ENCODE assay signal across 8 mouse cellular contexts in genomic region chr14:50784391-50785250, GRCm38 (mm10). TPM values are rescaled to one million over a fixed set of nuclear protein-coding genes. Genes with fewer than 3 reads are reported as not detected.
DNase-seq lines count a peak whose midpoint lies in the region; ATAC-seq and TF ChIP-seq lines count a peak whose summit lies in the region.

No protein-coding gene starts in this region.

- no peaks in the 10 kb centered on the region for H3K27me3 ChIP-seq in midbrain, postnatal 0 days (ENCODE audit: insufficient read depth, low read length)

- H3K9ac ChIP-seq in midbrain, postnatal 0 days (replicated peaks; ENCODE audit: low read length, poor library complexity, severe bottlenecking): peak overlapping the region; percentile 74

- H3K27ac ChIP-seq in midbrain, postnatal 0 days (ENCODE audit: low read depth, low read length): peak overlapping the region; percentile 79

- H3K4me3 ChIP-seq in midbrain, postnatal 0 days (ENCODE audit: low read depth, low read length): peak overlapping the region; percentile 79

- peak; percentile 49 for DNase-seq in CD4-positive, CD25-positive, alpha-beta regulatory T cell, adult 2 months (ENCODE audit: low read depth, low spot score)
- peak; percentile 35 for DNase-seq in thymus, postnatal 14 days
- DNase-seq in thymus, postnatal 10 days (ENCODE audit: low spot score in 2 of 2): no peak
- DNase-seq in kidney, postnatal 4 days: peak; percentile 17 to 32
- DNase-seq in midbrain, postnatal 0 days (ENCODE audit: low spot score): peak; percentile 73
- DNase-seq in spleen, adult 18-20 months: no peak
- no peak for DNase-seq in frontal cortex, postnatal 25 days (ENCODE audit: low spot score in 2 of 2)

- 24% methylated on average over 16 of the region's 16 CpGs for WGBS in midbrain, postnatal 0 days

- H3K9me3 ChIP-seq in midbrain, postnatal 0 days (ENCODE audit: low read length): no peaks in the 10 kb centered on the region

- H3K36me3 ChIP-seq in midbrain, postnatal 0 days (ENCODE audit: insufficient read depth, low read length): peaks cover 5% of the 10 kb centered on the region

- peaks cover 3% of the 10 kb centered on the region; the same call in 1 of the 2 replicates for H3K4me1 ChIP-seq in midbrain, postnatal 0 days (ENCODE audit: insufficient read depth, low read length)

- no peak for TF ChIP-seq CTCF in midbrain, postnatal 0 days (IDR thresholded peaks at IDR 0.05)

- H3K4me2 ChIP-seq in midbrain, postnatal 0 days (ENCODE audit: low read depth, low read length, poor library complexity, severe bottlenecking): peak overlapping the region; percentile 57

- no peak for ATAC-seq in CD4-positive, CD25-positive, alpha-beta regulatory T cell, adult 4 months
- no peak for ATAC-seq in midbrain, postnatal 0 days (ENCODE audit: low FRiP score)

RNA-seq across cellular contexts. Expression of gene Ttc5, which starts 0.7 kb away (rescaled TPM):
- polyA plus RNA-seq in CD4-positive, CD25-positive, alpha-beta regulatory T cell, adult 4 months (2017; shearing (Covaris generic)): 100 to 1,000 TPM; 119 to 155 TPM
- 83.9 and 109 TPM in 2 replicates for total RNA-seq in midbrain, postnatal 0 days (2014; rRNA removed)
- 93.1 and 97.8 TPM in 2 replicates for polyA plus RNA-seq in midbrain, postnatal 0 days (2015; fragmentation: Nextera tagmentation; extraction: Ambion mirVana)

RNA-seq across cellular contexts. Expression of gene Ccnb1ip1, which starts 22.9 kb away (rescaled TPM):
- not detected for polyA plus RNA-seq in CD4-positive, CD25-positive, alpha-beta regulatory T cell, adult 4 months (2017; shearing (Covaris generic))
- not detected in 2 replicates for total RNA-seq in midbrain, postnatal 0 days (2014; rRNA removed)
- polyA plus RNA-seq in midbrain, postnatal 0 days (2015; fragmentation: Nextera tagmentation; extraction: Ambion mirVana): not detected in 2 replicates

RNA-seq across cellular contexts. Expression of gene Parp2, which starts 23.0 kb away (rescaled TPM):
- polyA plus RNA-seq in CD4-positive, CD25-positive, alpha-beta regulatory T cell, adult 4 months (2017; shearing (Covaris generic)): 100 to 1,000 TPM; 116 to 117 TPM
- 16.3 and 23.5 TPM in 2 replicates for total RNA-seq in midbrain, postnatal 0 days (2014; rRNA removed)
- 30.7 and 32.7 TPM in 2 replicates for polyA plus RNA-seq in midbrain, postnatal 0 days (2015; fragmentation: Nextera tagmentation; extraction: Ambion mirVana)

RNA-seq across cellular contexts. Expression of gene Olfr749, which starts 39.7 kb away (rescaled TPM):
- not detected for polyA plus RNA-seq in CD4-positive, CD25-positive, alpha-beta regulatory T cell, adult 4 months (2017; shearing (Covaris generic))
- not detected in 2 replicates for total RNA-seq in midbrain, postnatal 0 days (2014; rRNA removed)
- polyA plus RNA-seq in midbrain, postnatal 0 days (2015; fragmentation: Nextera tagmentation; extraction: Ambion mirVana): not detected in 2 replicates

Comparison
In these comparisons a context has a peak if more than half of its experiments do, and no peak if none do; other contexts are left out.
1. DNase-seq: peak in CD4-positive, CD25-positive, alpha-beta regulatory T cell, adult 2 months (single experiment), thymus, postnatal 14 days (single experiment), kidney, postnatal 4 days (2 of 2) and midbrain, postnatal 0 days (single experiment); none in thymus, postnatal 10 days (0 of 2), spleen, adult 18-20 months (0 of 2) and frontal cortex, postnatal 25 days (0 of 2).